Mouse (Mus musculus): ENCODE data around the gene Fam118b. TPM values are rescaled to one million over a fixed set of nuclear protein-coding genes. Genes with fewer than 3 reads are reported as not detected.

Fam118b gene
- 15.5 TPM in 2 replicates for polyA plus RNA-seq (2021; fragmentation: Nextera tagmentation)
- long read RNA-seq, experiment 1, transcript Fam118b-201 (8 exons, 1,860 nt), result major isoform, 12 of 25 reads
- long read RNA-seq, experiment 1, partial matches to known transcripts, result 2 of 25 reads
- long read RNA-seq, experiment 1, other reads (novel, unspliced or antisense), result 8 of 25 reads
- long read RNA-seq, experiment 2, transcript Fam118b-202 (7 exons, 1,662 nt), result minor isoform, 5 of 92 reads
- long read RNA-seq, experiment 2, transcript Fam118b-201 (8 exons, 1,860 nt), result major isoform, 54 of 92 reads
- long read RNA-seq, experiment 2, partial matches to known transcripts, result 3 of 92 reads
- long read RNA-seq, experiment 2, other reads (novel, unspliced or antisense), result 30 of 92 reads

DNA sequence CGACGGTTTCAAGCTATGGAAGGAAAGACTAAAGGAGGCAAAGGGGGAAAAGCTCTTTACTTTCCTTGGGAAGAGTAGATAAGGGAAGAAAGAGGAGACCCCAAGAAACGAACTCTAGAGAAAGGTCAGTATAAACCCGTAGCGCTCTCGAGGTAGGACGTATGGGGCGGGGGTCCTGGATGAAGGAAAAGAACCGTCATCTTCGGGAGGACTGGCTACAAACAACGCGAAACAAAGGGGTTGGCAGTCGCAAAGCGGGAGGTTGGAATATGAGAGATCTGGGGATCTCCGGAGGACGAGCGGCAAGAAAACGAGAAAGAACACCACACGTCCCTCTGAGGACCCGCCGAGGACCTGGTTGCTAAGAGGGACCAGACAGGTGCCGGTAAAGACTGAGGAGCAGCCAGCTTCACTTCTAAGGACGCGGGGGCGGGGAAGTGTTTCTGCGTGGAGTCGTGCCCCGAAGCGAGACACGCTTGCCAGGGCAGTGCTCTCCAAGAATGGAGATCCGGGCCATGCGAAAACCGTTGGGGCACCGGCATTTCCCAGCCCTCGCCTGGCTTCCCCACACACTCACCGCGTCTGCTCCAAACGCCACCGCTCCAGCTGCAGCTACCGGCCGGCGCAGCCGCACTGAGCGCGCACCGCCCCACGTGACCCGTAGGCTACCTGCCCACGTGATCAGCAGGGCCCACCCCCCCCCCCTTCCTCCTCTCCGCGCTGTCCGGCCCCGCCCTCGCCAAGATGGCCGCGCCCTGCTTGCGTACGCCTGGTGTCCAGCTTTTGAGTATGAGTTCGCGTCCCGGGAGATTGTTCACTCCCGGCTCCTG is at the start of gene Fam118b, which contains the start of gene Rpusd4:
Fam118b (minus strand) TSS at position 660 of the 830 bp plus-strand sequence.
Rpusd4 (plus strand) TSS at position 720 of the 830 bp plus-strand sequence.

DNA sequence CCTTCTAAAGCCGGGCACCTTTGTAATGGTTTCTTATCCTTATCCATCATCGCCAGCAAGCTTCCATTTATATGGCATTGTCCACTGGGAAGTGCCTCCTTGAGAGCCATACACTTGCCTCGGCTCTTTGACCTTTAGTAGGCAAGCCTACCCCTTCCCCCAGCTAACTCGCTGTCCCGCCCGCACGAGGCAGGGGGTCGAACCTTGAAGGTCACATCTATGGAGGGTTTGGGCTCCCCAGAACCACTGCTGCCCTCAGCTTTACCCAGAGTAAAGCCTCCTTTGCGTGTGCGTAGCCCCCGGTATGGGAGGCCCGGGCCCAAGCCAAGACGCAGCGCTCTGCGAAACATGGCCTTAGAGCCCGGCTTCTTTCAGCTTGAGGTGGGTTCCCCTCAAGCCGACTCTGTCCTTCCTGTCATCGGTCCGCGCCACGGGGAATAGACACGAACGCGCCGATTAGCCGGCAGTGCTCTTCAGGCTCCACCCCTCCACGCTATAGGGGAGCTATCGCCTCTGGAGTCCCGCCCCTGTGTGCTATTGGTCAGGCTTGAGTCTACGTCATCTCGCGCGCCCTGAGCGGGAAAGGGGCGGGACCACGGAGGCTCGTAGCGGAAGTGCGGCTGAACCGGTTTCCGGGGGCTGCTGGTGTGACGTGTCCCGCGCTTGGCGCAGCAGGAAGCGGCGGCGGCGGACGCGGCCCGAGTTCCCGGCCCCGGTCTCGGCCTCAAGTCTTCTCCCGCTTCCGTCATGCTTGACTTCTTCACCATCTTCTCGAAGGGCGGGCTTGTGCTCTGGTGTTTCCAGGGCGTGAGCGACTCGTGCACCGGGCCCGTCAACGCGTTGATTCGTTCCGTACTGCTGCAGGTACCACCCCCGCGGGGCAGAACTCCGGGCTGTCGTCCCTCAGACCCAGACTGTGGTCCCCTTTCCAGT is 56.8 kb downstream of the Fam118b start, which contains the start of gene Foxred1:
Foxred1 (minus strand) TSS at position 514 of the 933 bp plus-strand sequence.

DNA sequence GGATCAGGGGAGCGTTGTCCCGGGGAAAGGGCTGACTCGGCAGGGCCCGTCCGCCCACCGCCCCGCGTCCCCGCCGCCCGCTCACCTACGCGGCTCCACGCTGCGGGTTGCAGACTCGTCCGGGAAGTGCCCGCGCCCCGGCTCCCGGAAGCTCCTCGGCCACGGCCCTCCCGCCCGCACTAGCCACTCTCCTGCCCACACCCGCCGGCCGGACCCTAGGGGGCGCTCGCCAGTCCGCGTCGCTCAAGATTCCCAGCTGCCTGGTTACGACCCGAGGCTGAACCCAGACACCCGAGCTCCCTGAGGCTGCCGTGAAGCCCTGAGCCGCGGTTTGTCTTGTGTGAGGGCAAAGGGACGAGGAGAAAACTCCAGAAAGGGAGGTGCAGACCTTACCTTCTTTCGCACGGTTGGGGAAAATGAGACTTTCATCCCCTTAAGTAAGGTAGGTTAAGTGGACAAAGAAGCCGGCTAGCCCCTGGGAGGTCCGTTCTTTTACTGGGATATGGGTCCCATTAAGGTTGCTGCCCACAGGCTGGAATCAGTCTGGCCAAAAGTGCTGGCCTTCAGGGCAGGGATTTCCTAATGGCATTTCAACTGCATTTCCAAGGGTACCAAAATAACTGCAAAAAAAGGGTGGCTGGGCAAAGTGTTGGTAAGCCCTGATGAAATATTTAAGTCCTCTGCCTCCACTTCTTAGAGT is 67.7 kb downstream of the Fam118b start, which contains the start of the genes Srpr and Tirap:
Srpr (plus strand) TSS at position 404 of the 700 bp plus-strand sequence.
Tirap (minus strand) TSS at position 520 of the 700 bp plus-strand sequence.

DNA sequence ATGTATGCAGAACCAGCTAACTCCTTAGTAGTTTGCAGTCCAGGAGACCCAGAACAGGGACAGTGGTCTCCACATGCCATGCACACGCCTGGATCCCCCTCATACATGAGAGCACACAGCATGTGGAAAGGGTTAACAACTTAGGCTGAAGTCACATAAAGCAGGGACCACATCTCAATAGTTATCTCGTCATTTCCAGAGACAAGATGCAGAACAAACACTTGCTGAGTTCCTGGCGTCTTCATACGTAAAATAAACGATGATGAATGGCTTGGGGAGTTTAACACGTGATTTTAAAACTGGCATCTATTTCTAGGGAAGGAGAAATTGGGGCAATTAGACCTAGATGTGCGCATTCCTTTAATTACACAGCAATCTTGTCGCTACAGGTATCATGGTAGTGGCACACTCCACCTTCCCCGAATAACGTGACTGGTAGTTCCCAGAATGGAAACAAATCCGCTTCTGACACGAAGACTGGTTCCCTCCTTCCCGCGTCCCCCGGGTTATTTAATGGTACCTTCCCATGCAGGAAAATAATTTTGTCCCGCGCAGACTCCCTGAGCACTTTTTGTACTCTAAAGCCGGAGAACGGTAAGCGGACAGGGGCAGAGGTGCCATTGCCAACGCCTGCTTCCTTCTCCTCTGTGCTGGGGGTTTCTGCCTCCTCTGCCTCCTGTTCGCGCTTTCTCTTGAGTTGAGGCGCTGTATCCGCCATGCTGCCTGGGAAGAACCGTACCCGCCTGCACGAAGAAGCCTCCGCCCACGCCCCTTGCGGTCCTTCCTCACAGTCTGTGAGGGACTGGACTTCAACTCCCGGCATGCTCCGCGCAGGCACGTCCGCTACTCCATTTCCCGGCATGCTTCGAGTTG is 92.1 kb downstream of the Fam118b start, which contains the start of gene Dcps:
Dcps (minus strand) TSS at position 811 of the 873 bp plus-strand sequence.

Other genes with a start within 250 kb of the Fam118b start
- 31.3 and 32.5 TPM in 2 replicates for gene St3gal4, start 148.5 kb downstream of the Fam118b start, polyA plus RNA-seq (2021; fragmentation: Nextera tagmentation)
- 20.8 and 21.0 TPM in 2 replicates for gene Dcps, start 91.7 kb downstream of the Fam118b start, polyA plus RNA-seq (2021; fragmentation: Nextera tagmentation)
- gene Srpr, start 67.6 kb downstream of the Fam118b start, polyA plus RNA-seq (2021; fragmentation: Nextera tagmentation), result 82.1 and 95.5 TPM in 2 replicates
- gene Tirap, start 67.5 kb downstream of the Fam118b start, polyA plus RNA-seq (2021; fragmentation: Nextera tagmentation), result 2.2 and 2.7 TPM in 2 replicates
- gene Foxred1, start 56.8 kb downstream of the Fam118b start, polyA plus RNA-seq (2021; fragmentation: Nextera tagmentation), result 14.7 and 16.4 TPM in 2 replicates
- 9.8 and 10.4 TPM in 2 replicates for gene Rpusd4, start 60 bp upstream of the Fam118b start, polyA plus RNA-seq (2021; fragmentation: Nextera tagmentation)
- gene Cdon, start 153.3 kb upstream of the Fam118b start, polyA plus RNA-seq (2021; fragmentation: Nextera tagmentation), result 0.45 and 0.52 TPM in 2 replicates

Measured in layer of hippocampus, adult 6 months (tissue).